Mouse (Mus musculus) olfactory bulb, adult 2 months (tissue): ENCODE measurements at regions not wholly inside any gene's neighbourhood (a gene's known extent, or its start where the extent isn't known, plus 50 kb on each side); places are given as distances from the start of the nearest gene placed in this dataset.

Source experiments
- H3K27ac ChIP-seq: fragments of 200-500 bp; 2 replicates; pipeline ENCODE4 v1.5.1; 2012; ENCODE audit warnings: low read depth, low read length; ENCODE audit not compliant: insufficient read depth
- H3K4me1 ChIP-seq: fragments of 200-500 bp; 2 replicates; pipeline ENCODE4 v1.6.1; 2012; ENCODE audit warnings: low read length; ENCODE audit not compliant: control insufficient read depth, insufficient read depth
- H3K4me3 ChIP-seq: fragments of 200-500 bp; 2 replicates; pipeline ENCODE4 v1.5.1; 2012; ENCODE audit warnings: mild to moderate bottlenecking, low read depth, low read length, moderate library complexity; ENCODE audit not compliant: insufficient read depth
- CTCF ChIP-seq: fragments of 200-500 bp; IDR thresholded peaks from 2 replicates; pipeline ENCODE4 v1.5.1; 2012; ENCODE audit warnings: low read depth, mild to moderate bottlenecking, low read length, moderate library complexity; ENCODE audit not compliant: insufficient read depth
- POLR2A ChIP-seq: fragments of 200-500 bp; IDR thresholded peaks from 2 replicates; pipeline ENCODE4 v1.6.1; 2012; ENCODE audit warnings: mild to moderate bottlenecking, low read depth, low read length, moderate library complexity; ENCODE audit not compliant: insufficient read depth
- WGBS: fragments of 180-500 bp; shearing (Covaris S2); methylation state at CpG from one replicate; pipeline ENCODE4 v1.1.7; 2018; 5-methylcytosine and 5-hydroxymethylcytosine counted together

- TF ChIP-seq POLR2A: no peak
- TF ChIP-seq CTCF: no peak
- H3K4me1 ChIP-seq: no peaks in the 10 kb centered on the region
- WGBS: 100% methylated on average over 2 of the region's 2 CpGs
Measured at GRCm38 (mm10) chr7:124861397-124861796, 583.1 kb upstream of the Kdm8 start.

GRCm38 (mm10) chr7:124868133-124868603, 576.3 kb upstream of the Kdm8 start:
- 24% methylated on average over 6 of the region's 6 CpGs for WGBS

More at GRCm38 (mm10) chr7:124861397-124861796, 583.1 kb upstream of the Kdm8 start:
- H3K27ac ChIP-seq: no peak overlapping the region
- no peak overlapping the region for H3K4me3 ChIP-seq

GRCm38 (mm10) chr7:124868621-124869020, 575.9 kb upstream of the Kdm8 start:
- TF ChIP-seq POLR2A (no peak), CTCF (no peak)
- H3K27ac ChIP-seq: no peak overlapping the region
- 38% methylated on average over 3 of the region's 3 CpGs for WGBS
- no peak overlapping the region for H3K4me3 ChIP-seq
- H3K4me1 ChIP-seq: no peaks in the 10 kb centered on the region

More at GRCm38 (mm10) chr7:124868133-124868603, 576.3 kb upstream of the Kdm8 start:
- H3K27ac ChIP-seq: no peak overlapping the region
- no peak overlapping the region for H3K4me3 ChIP-seq
- H3K4me1 ChIP-seq: no peaks in the 10 kb centered on the region
- no peak for TF ChIP-seq POLR2A
- TF ChIP-seq CTCF: no peak

GRCm38 (mm10) chr7:124880771-124881170, 563.7 kb upstream of the Kdm8 start:
- Histone ChIP-seq H3K27ac (no peak overlapping the region), H3K4me1 (no peaks in the 10 kb centered on the region), H3K4me3 (no peak overlapping the region)
- WGBS: 91% methylated on average over 6 of the region's 6 CpGs
- TF ChIP-seq CTCF (no peak), POLR2A (no peak)

GRCm38 (mm10) chr7:124907233-124907632, 537.2 kb upstream of the Kdm8 start:
- 54% methylated on average over 5 of the region's 5 CpGs for WGBS
- TF ChIP-seq CTCF: no peak
- no peak for TF ChIP-seq POLR2A

GRCm38 (mm10) chr7:124907662-124908296, 536.7 kb upstream of the Kdm8 start:
- no peak overlapping the region for H3K4me3 ChIP-seq
- no peak overlapping the region for H3K27ac ChIP-seq
- WGBS: 67% methylated on average over 5 of the region's 5 CpGs
- H3K4me1 ChIP-seq: no peaks in the 10 kb centered on the region
- TF ChIP-seq POLR2A: no peak
- no peak for TF ChIP-seq CTCF

More at GRCm38 (mm10) chr7:124907233-124907632, 537.2 kb upstream of the Kdm8 start:
- Histone ChIP-seq H3K4me3 (no peak overlapping the region), H3K4me1 (no peaks in the 10 kb centered on the region), H3K27ac (no peak overlapping the region)

- no peak for TF ChIP-seq POLR2A
- TF ChIP-seq CTCF: no peak
- H3K4me1 ChIP-seq: no peaks in the 10 kb centered on the region
- no peak overlapping the region for H3K4me3 ChIP-seq
- H3K27ac ChIP-seq: no peak overlapping the region
- 61% methylated on average over 5 of the region's 5 CpGs for WGBS
Measured at GRCm38 (mm10) chr7:124914061-124914460, 530.4 kb upstream of the Kdm8 start.

- Histone ChIP-seq H3K4me1 (no peaks in the 10 kb centered on the region), H3K27ac (no peak overlapping the region), H3K4me3 (no peak overlapping the region)
- 89% methylated on average over 4 of the region's 4 CpGs for WGBS
- TF ChIP-seq POLR2A: no peak
- TF ChIP-seq CTCF: no peak
Measured at GRCm38 (mm10) chr7:124914479-124914878, 530.0 kb upstream of the Kdm8 start.

- TF ChIP-seq CTCF (no peak), POLR2A (no peak)
- WGBS: 92% methylated on average over 6 of the region's 6 CpGs
- H3K27ac ChIP-seq: no peak overlapping the region
- H3K4me1 ChIP-seq: no peaks in the 10 kb centered on the region
- no peak overlapping the region for H3K4me3 ChIP-seq
Measured at GRCm38 (mm10) chr7:124914972-124915371, 529.5 kb upstream of the Kdm8 start.

GRCm38 (mm10) chr7:124915637-124916036, 528.8 kb upstream of the Kdm8 start:
- no peak overlapping the region for H3K27ac ChIP-seq
- no peak overlapping the region for H3K4me3 ChIP-seq
- 86% methylated on average over 5 of the region's 5 CpGs for WGBS
- TF ChIP-seq CTCF: no peak
- no peak for TF ChIP-seq POLR2A
- no peaks in the 10 kb centered on the region for H3K4me1 ChIP-seq
